Mouse (Mus musculus): ENCODE measurements around the gene Celsr2.

Celsr2 gene

GRCm38 (mm10) chr3:108413634-108414360 lies 1.6 kb downstream of the Celsr2 start:
- intact Hi-C loops (cut with DNase I) = no loop called here

DNA sequence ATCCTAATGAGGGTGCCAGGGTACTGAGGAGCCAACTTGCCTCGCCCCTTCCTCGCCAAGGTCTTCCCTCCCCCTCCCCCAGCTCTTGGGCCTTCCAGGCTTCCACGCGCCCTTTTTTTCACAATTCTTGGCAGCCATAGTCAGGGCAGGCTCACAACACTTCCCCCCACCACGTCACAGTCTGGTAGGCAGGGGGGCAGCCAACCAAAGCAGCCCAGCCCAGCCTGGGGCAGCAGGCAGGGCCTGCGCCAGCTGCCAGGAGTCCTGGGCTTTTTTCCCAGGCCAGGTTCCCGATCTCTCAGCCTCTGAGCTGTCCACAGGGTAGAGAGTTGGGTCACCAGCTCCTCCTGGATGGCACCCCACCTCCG lies 3.6 kb downstream of the Celsr2 start:
- intact Hi-C loops (cut with DNase I) = no loop called here

- intact Hi-C loops (cut with DNase I) = no loop called here
These were observed 4.2 kb downstream of the Celsr2 start for GRCm38 (mm10) chr3:108411026-108411753.

DNA sequence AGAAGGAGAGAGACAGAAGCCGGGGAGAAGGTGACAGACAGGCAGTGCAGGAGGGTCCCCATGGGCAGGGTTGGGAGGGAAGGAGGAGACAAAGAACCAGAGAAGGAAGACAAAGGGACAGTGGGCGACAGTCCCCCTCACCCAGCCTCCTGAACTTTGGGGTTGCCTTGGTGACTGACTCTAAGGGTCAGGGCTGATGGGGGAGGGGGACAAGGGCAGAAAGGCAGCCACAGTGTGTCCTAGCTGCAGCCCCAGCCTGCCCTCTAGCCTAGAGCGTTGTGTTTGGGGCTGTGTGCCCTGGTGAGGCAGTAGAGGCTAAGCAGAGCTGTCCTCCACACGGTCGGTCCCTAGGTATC lies 5.0 kb downstream of the Celsr2 start:
- intact Hi-C loops (cut with DNase I) = no loop called here

- intact Hi-C loops (cut with DNase I) = loop anchor here (10.0 kb wide), 1 partner anchor 225 kb away; no protein-coding TSS in a partner anchor
These were observed 5.5 kb downstream of the Celsr2 start for GRCm38 (mm10) chr3:108409656-108410358.

GRCm38 (mm10) chr3:108408517-108409008 lies 6.8 kb downstream of the Celsr2 start:
- intact Hi-C loops (cut with DNase I) = loop anchor here (10.0 kb wide), 1 partner anchor 226 kb away; no protein-coding TSS in a partner anchor

DNA sequence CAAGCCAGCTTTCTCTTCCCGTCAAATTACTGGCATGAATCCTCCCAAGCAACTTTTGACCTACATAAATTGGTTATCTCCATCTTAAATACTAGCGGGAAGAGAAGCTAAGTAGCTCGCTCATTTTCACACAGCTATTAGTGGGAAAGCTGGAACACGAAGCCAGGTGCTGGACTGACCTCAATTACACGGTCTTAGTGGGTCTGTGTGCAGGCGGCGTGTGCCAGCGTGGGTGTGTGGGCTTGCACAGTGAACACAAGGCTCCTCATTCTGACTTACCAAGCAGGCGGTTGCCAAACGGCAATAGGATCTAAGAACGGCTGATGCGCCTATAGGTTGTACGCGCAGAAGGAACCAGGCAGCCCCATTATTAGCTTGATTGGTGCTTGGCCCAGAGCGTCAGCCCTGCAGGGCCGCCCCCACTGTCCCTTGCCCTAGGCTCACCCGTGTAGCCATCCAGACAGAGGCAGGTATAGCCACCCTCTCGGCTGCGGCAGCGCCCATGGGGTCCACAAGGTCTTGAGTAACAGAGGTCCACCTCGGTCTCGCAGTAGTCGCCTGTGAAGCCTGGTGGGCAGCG lies 9.0 kb downstream of the Celsr2 start:
- intact Hi-C loops (cut with DNase I) = loop anchor here (10.0 kb wide), 1 partner anchor 228 kb away; no protein-coding TSS in a partner anchor

DNA sequence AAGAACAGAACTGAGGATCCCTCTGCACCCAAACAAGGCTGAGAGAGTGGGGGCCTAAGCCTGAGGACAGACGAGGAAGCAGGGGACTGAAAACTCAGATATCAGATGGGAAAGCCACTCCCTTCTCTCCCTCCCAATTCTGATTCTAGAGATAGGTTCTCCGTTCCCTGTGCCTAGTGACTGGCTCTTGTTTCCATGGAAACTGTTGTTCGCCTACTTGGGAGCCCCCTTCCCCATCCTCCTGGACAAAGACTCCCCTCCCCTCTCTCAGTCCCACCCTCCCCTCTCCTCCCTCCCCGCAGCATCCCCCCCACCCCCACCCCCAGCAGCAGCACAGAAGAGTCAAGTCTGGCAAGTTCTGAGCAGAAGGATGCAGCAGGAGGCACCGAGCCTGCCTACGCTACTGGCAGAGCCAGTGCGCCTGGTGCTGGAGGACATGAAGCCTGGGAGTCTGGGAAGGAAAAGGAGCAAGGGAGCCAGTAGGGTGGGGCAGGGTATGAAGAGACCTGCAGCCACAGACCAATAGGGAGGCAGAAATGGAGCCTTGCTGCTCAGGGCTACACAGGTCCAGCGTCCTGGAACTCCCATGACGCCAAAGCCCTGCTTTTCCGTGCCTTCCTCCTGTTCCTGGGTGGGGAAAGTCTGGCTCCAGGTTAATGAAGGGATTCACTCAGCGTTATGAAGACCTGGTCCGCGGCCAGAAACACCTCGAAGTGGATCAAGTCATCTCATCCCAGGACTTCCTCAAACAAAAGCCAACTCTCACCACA lies 9.6 kb downstream of the Celsr2 start:
- intact Hi-C loops (cut with DNase I) = loop anchor here (10.0 kb wide), 1 partner anchor 229 kb away; no protein-coding TSS in a partner anchor

DNA sequence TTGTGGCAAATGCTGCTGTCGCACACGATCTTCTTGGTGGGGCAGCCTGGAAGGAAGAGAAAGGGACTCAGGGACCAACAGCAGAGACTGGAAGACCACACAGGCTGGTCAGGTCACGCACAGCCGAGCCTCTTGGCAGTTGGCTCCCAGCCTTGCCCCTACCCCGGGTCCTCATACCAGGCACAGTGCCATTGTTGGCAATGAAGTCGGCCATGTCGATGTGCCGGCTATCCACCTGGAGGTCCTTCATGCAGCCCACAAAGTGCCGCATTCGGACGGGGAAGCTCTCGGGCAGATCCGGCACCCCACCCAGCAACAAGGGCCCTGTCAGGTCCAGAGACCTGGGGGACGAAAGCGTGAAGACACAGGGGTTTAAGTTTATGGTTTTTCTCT lies 12.8 kb downstream of the Celsr2 start:
- intact Hi-C loops (cut with DNase I) = loop anchor here (5.0 to 10.0 kb wide), 2 partner anchors 40 to 232 kb away; no protein-coding TSS in a partner anchor

GRCm38 (mm10) chr3:108401692-108402527 lies 13.4 kb downstream of the Celsr2 start:
- intact Hi-C loops (cut with DNase I) = loop anchor here (2.0 to 10.0 kb wide), 3 partner anchors 40 to 233 kb away; partner anchors contain the start of gene Tmem167b

- intact Hi-C loops (cut with DNase I) = loop anchor here (2.0 to 10.0 kb wide), 3 partner anchors 42 to 234 kb away; partner anchors contain the start of gene Tmem167b
These were observed 14.9 kb downstream of the Celsr2 start for GRCm38 (mm10) chr3:108400442-108400841.

DNA sequence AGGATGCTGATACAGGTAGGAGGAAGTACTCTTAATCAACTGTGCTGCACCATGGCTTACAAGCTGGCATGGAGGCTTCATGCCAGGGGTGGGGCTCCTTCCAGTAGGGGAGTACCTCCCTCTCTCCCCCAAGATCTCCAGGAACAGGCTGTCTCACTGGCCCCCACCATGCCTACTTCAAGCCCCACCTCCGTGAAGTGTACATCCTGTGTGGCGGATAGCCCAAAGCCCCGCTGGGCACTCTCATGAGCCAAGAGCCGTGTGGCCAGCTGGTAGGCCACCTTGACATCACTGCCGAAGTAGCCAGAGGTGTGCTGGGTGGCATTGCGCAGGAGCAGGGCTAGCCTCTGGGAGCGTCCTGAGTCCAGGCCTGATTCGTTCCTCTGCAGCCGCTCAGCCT lies 17.1 kb downstream of the Celsr2 start:
- intact Hi-C loops (cut with DNase I) = no loop called here

DNA sequence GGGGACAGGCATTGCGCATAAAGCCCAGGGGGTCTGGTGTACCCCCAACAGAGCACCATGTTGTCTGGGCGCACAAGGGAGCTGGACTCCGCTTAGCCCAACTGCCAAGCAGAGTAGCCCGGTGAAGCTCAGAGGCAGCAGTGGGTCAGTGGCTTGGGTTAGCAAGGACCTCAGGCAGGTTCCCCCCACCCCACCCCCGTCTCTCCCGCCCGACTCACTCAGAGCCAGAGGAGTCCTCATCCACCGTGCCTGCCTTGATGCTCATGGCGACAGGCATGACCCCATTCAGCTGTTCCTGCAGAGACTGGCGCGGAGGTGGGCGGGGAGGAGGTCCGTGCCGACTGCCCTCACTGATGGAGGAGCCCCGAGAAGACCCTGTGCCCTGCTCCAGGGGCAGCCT lies 22.6 kb downstream of the Celsr2 start:
- intact Hi-C loops (cut with DNase I) = no loop called here

DNA sequence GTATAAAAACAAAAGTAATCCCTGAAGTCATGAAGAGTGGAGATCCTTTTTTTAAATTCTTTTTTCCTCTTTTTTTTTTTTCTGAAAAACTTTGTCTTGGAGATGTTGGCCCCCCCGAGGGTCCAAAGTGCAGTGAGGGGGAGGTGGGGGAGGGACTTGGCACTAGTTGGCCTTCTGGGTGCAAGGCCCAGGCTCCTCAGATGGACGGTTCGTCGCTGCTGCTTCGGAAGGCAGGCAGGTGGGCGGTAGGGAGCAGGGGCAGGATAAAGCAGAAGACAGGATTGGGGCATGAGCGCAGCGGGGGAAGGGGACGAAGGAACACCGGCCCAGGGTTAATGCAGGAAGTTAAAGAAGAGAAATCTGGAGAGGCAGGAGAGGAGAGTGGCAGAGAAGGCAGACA lies 23.1 kb downstream of the Celsr2 start:
- intact Hi-C loops (cut with DNase I) = no loop called here

DNA sequence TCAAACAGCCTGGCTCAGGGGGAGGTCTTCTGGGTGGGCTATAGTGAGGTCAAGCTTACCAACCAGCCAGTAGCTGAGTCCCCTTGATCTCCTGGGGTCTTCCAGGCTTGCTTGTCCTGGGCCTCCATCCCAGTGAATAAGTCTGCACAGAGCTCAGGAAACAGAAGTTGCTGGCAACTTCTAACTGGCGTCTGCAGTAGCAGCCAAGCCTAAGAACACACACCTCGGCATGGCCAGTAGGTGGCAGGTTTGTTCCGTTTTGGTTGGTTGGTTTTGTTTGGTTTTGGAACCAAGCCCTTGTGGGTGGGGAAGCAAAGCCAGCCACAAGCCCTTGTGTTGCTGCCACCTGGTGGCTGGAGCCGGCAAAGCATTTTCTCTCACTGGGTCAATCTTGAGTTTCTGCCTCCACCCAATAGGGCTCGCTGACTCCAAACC lies 26.2 kb downstream of the Celsr2 start:
- intact Hi-C loops (cut with DNase I) = loop anchor here (2.0 to 10.0 kb wide), 2 partner anchors 108 to 224 kb away; no protein-coding TSS in a partner anchor

- intact Hi-C loops (cut with DNase I) = loop anchor here (10.0 kb wide), 1 partner anchor 221 kb away; no protein-coding TSS in a partner anchor
These were observed 29.2 kb downstream of the Celsr2 start for GRCm38 (mm10) chr3:108386186-108386585.

DNA sequence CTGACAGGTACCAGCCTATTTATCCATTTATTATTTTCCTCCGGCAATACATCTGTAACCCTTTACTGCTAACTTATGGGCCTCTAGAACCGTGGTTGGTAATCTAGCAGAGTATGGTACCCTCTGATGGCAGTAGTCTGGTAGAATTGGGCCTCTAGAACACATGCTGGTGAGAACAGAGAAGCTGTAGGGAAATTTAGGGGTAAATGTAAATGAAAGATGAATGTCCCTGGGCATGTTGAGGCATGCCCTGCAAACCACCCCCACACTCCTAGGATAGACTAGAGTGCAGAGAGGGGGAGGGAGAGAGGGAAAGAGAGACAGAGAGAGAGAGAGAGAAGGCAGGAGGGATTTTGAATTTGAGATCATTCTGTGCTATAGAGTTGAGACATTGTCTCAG lies 30.9 kb downstream of the Celsr2 start:
- intact Hi-C loops (cut with DNase I) = loop anchor here (10.0 kb wide), 1 partner anchor 220 kb away; no protein-coding TSS in a partner anchor

- intact Hi-C loops (cut with DNase I) = loop anchor here (10.0 kb wide), 1 partner anchor 219 kb away; no protein-coding TSS in a partner anchor
These were observed 31.6 kb downstream of the Celsr2 start, which contains the start of gene Psrc1 for GRCm38 (mm10) chr3:108383485-108384354. Gene Psrc1 (plus strand): TSS chr3:108383839.

Measured in adrenal gland (tissue).